Comparison of ENCODE assay signal across 7 mouse cellular contexts in the genomic region with DNA sequence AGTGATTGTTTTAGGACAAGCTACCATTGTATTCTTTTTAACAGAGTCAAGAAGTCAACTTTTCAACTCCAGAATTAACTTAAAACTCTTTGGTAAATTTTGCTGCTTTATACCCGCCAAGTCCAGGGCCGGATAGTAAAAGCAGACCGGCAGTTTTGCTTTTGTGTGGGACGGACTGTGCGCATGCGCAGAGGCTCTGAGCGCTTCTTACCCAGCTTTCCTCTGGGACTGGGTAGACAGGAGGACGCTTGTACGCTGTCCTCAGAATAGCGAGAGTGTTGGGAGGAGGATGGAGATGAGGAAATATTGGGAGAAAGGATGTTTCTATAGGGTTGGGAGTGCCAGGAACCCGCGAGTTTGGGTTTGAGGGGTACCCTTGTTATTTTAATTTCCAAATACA.
DNase-seq lines count a peak whose midpoint lies in the region; ATAC-seq and TF ChIP-seq lines count a peak whose summit lies in the region.

No protein-coding gene starts in this region.

- no peaks in the 10 kb centered on the region for H3K9me3 ChIP-seq in heart, embryonic 13.5 days
- H3K9me3 ChIP-seq in kidney, postnatal 0 days (replicated peaks; ENCODE audit: low read length), result no peaks in the 10 kb centered on the region
- no peaks in the 10 kb centered on the region for H3K9me3 ChIP-seq in limb, embryonic 15.5 days
- no peaks in the 10 kb centered on the region for H3K9me3 ChIP-seq in midbrain, embryonic 16.5 days (replicated peaks; ENCODE audit: control insufficient read depth, low read length, poor library complexity, severe bottlenecking)

- no peak for ATAC-seq in heart, embryonic 13.5 days (ENCODE audit: extremely low read depth, insufficient number of reproducible peaks, low FRiP score, low TSS enrichment)
- 0 out of 2 replicates have a peak, but pooled peaks have one; percentile 40 for ATAC-seq in kidney, postnatal 0 days (replicated peaks; ENCODE audit: low FRiP score, low read depth)
- no peak for ATAC-seq in limb, embryonic 15.5 days (ENCODE audit: insufficient number of reproducible peaks, low FRiP score, low TSS enrichment, low read depth)
- no peak for ATAC-seq in midbrain, embryonic 16.5 days

- H3K9ac ChIP-seq in heart, embryonic 13.5 days, result peak overlapping the region; percentile 64
- no peak overlapping the region for H3K9ac ChIP-seq in kidney, postnatal 0 days (ENCODE audit: low read depth, low read length)
- H3K9ac ChIP-seq in limb, embryonic 15.5 days, result no peak overlapping the region
- 0 out of 2 replicates have a peak overlapping the region, but pooled peaks have one; percentile 32 for H3K9ac ChIP-seq in midbrain, embryonic 16.5 days (ENCODE audit: low read depth, low read length)

- DNase-seq in fibroblast of lung, adult 2 months (ENCODE audit: low read depth), result peak; percentile 32
- DNase-seq in kidney, postnatal 0 days (ENCODE audit: low spot score), result peak; percentile 84
- peak; percentile 22 to 34 for DNase-seq in spleen, postnatal 36 days (ENCODE audit: low spot score in 2 of 2)

- peak overlapping the region; percentile 70 for H3K27ac ChIP-seq in brown adipose tissue, adult 24 weeks (replicated peaks; ENCODE audit: low read depth, low read length)
- peak overlapping the region; percentile 63 for H3K27ac ChIP-seq in heart, embryonic 13.5 days (replicated peaks)
- peak overlapping the region; percentile 62; the same call in 1 of the 2 replicates for H3K27ac ChIP-seq in kidney, postnatal 0 days
- H3K27ac ChIP-seq in limb, embryonic 15.5 days, result no peak overlapping the region
- no peak overlapping the region for H3K27ac ChIP-seq in midbrain, embryonic 16.5 days (ENCODE audit: low read length)

- H3K36me3 ChIP-seq in heart, embryonic 13.5 days, result no peaks in the 10 kb centered on the region
- H3K36me3 ChIP-seq in kidney, postnatal 0 days (ENCODE audit: insufficient read depth, low read length), result no peaks in the 10 kb centered on the region
- no peaks in the 10 kb centered on the region for H3K36me3 ChIP-seq in limb, embryonic 15.5 days
- H3K36me3 ChIP-seq in midbrain, embryonic 16.5 days (ENCODE audit: control insufficient read depth, insufficient read depth, low read length), result no peaks in the 10 kb centered on the region

- peaks cover 30% of the 10 kb centered on the region for H3K27me3 ChIP-seq in heart, embryonic 13.5 days (replicated peaks)
- no peaks in the 10 kb centered on the region for H3K27me3 ChIP-seq in kidney, postnatal 0 days (ENCODE audit: insufficient read depth, low read length)
- peaks cover 14% of the 10 kb centered on the region for H3K27me3 ChIP-seq in limb, embryonic 15.5 days
- peaks cover 16% of the 10 kb centered on the region for H3K27me3 ChIP-seq in midbrain, embryonic 16.5 days (ENCODE audit: control insufficient read depth, insufficient read depth, low read depth, low read length)

- peak overlapping the region; percentile 63 for H3K4me2 ChIP-seq in heart, embryonic 13.5 days
- peak overlapping the region; percentile 47 for H3K4me2 ChIP-seq in kidney, postnatal 0 days (ENCODE audit: low read length)
- peak overlapping the region; percentile 30 for H3K4me2 ChIP-seq in limb, embryonic 15.5 days
- peak overlapping the region; percentile 56 for H3K4me2 ChIP-seq in midbrain, embryonic 16.5 days (ENCODE audit: low read length)

- WGBS in heart, embryonic 13.5 days, result 35% methylated on average over 12 of the region's 12 CpGs
- 19% methylated on average over 12 of the region's 12 CpGs for WGBS in kidney, postnatal 0 days
- 22% methylated on average over 12 of the region's 12 CpGs for WGBS in limb, embryonic 15.5 days
- under 1% methylated on average over 12 of the region's 12 CpGs for WGBS in midbrain, embryonic 16.5 days

- TF ChIP-seq CTCF in kidney, postnatal 0 days (IDR thresholded peaks at IDR 0.05; ENCODE audit: low read depth), result no peak

- peaks cover 13% of the 10 kb centered on the region for H3K4me1 ChIP-seq in brown adipose tissue, adult 24 weeks (ENCODE audit: control insufficient read depth, insufficient read depth, insufficient read length, low read length)
- H3K4me1 ChIP-seq in heart, embryonic 13.5 days, result peaks cover 38% of the 10 kb centered on the region
- H3K4me1 ChIP-seq in kidney, postnatal 0 days (replicated peaks; ENCODE audit: insufficient read depth, low read length), result peaks cover 20% of the 10 kb centered on the region
- peaks cover 28% of the 10 kb centered on the region for H3K4me1 ChIP-seq in limb, embryonic 15.5 days
- peaks cover 7% of the 10 kb centered on the region; the same call in 1 of the 2 replicates for H3K4me1 ChIP-seq in midbrain, embryonic 16.5 days (ENCODE audit: control insufficient read depth, insufficient read depth, low read length)

- H3K4me3 ChIP-seq in brown adipose tissue, adult 24 weeks (ENCODE audit: insufficient read depth, low read depth, low read length), result peak overlapping the region; percentile 33
- peak overlapping the region; percentile 36 for H3K4me3 ChIP-seq in heart, embryonic 13.5 days
- H3K4me3 ChIP-seq in kidney, postnatal 0 days (replicated peaks; ENCODE audit: low read depth, low read length), result no peak overlapping the region
- H3K4me3 ChIP-seq in limb, embryonic 15.5 days, result 0 out of 2 replicates have a peak overlapping the region, but pooled peaks have one; percentile 1
- H3K4me3 ChIP-seq in midbrain, embryonic 16.5 days (ENCODE audit: low read depth, low read length), result peak overlapping the region; percentile 28

Comparison
In these comparisons a context has a peak if more than half of its experiments do, and no peak if none do; other contexts are left out.
1. H3K27ac ChIP-seq: peak in brown adipose tissue, adult 24 weeks (single experiment), heart, embryonic 13.5 days (single experiment) and kidney, postnatal 0 days (single experiment); none in limb, embryonic 15.5 days (single experiment) and midbrain, embryonic 16.5 days (single experiment).
2. DNase-seq: peak in every context shown above with its lines; median percentile 84 in kidney, postnatal 0 days; 32 in fibroblast of lung, adult 2 months; 28 in spleen, postnatal 36 days.
3. H3K9ac ChIP-seq: peak in heart, embryonic 13.5 days (single experiment) and midbrain, embryonic 16.5 days (single experiment); none in kidney, postnatal 0 days (single experiment) and limb, embryonic 15.5 days (single experiment).
4. Peak in every context shown above with its lines, with median percentiles within 50 percentile points of each other: H3K4me2 ChIP-seq.